Mouse (Mus musculus) layer of hippocampus, adult 6 months (tissue): ENCODE data around the gene Gm38393. TPM values are rescaled to one million over a fixed set of nuclear protein-coding genes. Genes with fewer than 3 reads are reported as not detected.

Source experiments
- long read RNA-seq, 2 experiments: library from polyadenylated mRNA; unstranded; transcript quantifications; one replicate each; pipeline ENCODE4 v2.0.0; 2019 to 2020
- polyA plus RNA-seq: library from polyadenylated mRNA; unstranded; fragments of <200 nt; fragmentation: Nextera tagmentation; gene quantifications from 2 replicates; pipeline ENCODE4 v1.2.3, GENCODE M21; 2021

Gm38393 gene
- polyA plus RNA-seq = 5.3 and 6.6 TPM in 2 replicates
- long read RNA-seq, experiment 1, partial matches to known transcripts = 0 of 3 reads
- long read RNA-seq, experiment 1, other reads (novel, unspliced or antisense) = 0 of 3 reads
- long read RNA-seq, experiment 2, partial matches to known transcripts = 0 of 1 reads
- long read RNA-seq, experiment 2, other reads (novel, unspliced or antisense) = 0 of 1 reads

GRCm38 (mm10) chr7:60004606-60005330, at the start of gene Gm38393, which contains the start of gene Snurf:
Gm38393 (minus strand) TSS chr7:60005064.
Snurf (minus strand) TSS chr7:60005049.

Other genes starting within 250 kb of the Gm38393 start
- 694 and 723 TPM in 2 replicates for gene Snurf, start within 50 bp of the Gm38393 start, polyA plus RNA-seq
- gene Snrpn, start 135.2 kb upstream of the Gm38393 start, polyA plus RNA-seq = 1,016 and 1,155 TPM in 2 replicates